Mouse (Mus musculus) frontal cortex, postnatal 36 days (tissue): ENCODE results near the gene Olfr1224-ps1.
"Not testable (repeated sequence)": the region's sequence is repeated elsewhere in the genome, so short reads cannot be mapped to it uniquely, and the experiment has no call there.

ENCODE experiments used
- DNase-seq, 2 experiments: peaks; one replicate each; pipeline ENCODE4 v3.0.0; 2022; ENCODE audit warnings: low spot score in 2 of 2

Gene Olfr1224-ps1

GRCm38 (mm10) chr2:89163991-89164390 is at the start of gene Olfr1224-ps1:
Olfr1224-ps1 (minus strand) TSS chr2:89164091.
- DNase-seq = not testable (repeated sequence)

DNA sequence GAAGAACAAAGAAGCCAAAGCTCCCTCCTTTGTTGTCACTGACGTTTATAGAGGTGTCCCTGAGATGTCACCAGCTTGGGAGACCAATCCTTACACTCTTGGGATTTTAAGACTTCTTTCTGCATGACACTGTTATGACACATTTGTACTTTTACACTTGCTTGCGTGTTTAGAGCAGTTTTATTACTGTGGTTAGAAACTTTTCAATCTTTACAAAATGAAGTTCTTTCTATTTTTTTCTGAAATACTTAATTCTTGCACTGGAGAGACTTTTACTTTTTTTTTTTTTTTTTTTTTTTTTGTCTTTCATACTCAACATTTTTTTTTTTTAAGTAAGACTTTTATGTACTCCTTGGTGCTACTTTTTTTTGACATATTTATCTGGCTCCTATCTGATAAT is 36.1 kb upstream of the Olfr1224-ps1 start, which contains the start of gene Olfr1226:
TSS of gene Olfr1226 (minus strand) at position 101 of the 400 bp plus-strand sequence.
- no peak for DNase-seq

DNA sequence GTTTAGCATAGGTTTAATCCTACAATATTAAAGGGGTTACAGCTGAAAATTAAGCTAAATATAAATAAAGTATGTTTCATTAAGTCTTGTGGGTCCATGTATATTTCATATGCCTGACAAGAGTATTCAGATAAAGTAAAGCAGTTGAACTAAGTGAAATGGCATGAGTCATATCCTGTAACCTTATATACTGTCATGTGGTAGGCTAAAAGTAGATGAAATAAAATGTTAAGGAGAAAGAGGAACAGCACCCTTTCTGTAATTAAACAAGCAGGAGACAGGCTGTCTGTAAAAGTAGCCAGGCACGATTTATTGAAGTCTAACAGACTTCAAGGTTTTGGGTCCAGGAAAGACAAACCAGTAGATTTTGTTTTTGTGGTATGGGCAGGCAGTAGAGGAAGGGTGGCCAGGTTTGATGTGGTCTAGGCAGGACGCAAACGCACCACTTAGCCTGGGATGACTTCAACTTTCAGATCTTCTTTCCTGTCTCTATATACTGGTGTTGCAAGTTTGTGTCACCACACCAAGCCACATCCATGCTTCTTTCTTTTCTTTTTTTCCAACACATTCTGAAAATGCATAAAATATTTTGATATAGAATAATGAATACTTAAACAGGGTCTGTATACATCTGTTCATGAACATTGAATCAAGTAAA is 32.6 kb upstream of the Olfr1224-ps1 start:
- DNase-seq = no peak

GRCm38 (mm10) chr2:89174569-89174968 is 10.7 kb upstream of the Olfr1224-ps1 start, which contains the start of gene Olfr1225:
Olfr1225 (minus strand) TSS chr2:89174669.
- no peak for DNase-seq

GRCm38 (mm10) chr2:89164711-89165110 is 820 bp upstream of the Olfr1224-ps1 start:
- DNase-seq = not testable (repeated sequence)

- DNase-seq = no peak
Measured at GRCm38 (mm10) chr2:89151460-89151859, 12.4 kb downstream of the Olfr1224-ps1 start, which contains the start of gene Olfr1223. Olfr1223 (minus strand) TSS chr2:89151560.

GRCm38 (mm10) chr2:89132954-89133353 is 30.9 kb downstream of the Olfr1224-ps1 start, which contains the start of gene Olfr1222:
Olfr1222 (minus strand) TSS chr2:89133054.
- no peak for DNase-seq

- no peak for DNase-seq
Measured at GRCm38 (mm10) chr2:89117183-89117582, 46.7 kb downstream of the Olfr1224-ps1 start, which contains the start of gene Olfr1221. Olfr1221 (minus strand) TSS chr2:89117283.

DNA sequence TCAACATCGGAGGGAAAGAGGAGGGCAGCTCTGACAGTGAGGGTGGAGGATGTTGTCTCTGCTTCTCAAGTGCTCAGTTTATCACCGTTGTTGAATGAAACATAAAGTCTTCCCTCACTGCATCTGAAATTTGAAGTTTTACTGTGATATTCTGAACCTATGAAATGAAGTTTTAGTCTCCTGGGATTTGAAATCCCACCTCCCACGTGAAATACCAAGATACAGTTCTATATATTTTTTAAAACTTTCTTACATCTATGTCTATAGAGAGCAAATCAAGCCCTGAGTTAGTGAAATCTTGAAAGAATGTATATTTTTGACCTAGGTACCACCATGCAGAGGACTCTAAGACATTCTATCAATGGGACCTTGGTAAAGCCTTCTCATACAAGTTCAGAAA is 57.2 kb downstream of the Olfr1224-ps1 start, which contains the start of gene Olfr1220:
TSS of gene Olfr1220 (minus strand) at position 101 of the 400 bp plus-strand sequence.
- no peak for DNase-seq

GRCm38 (mm10) chr2:89105651-89106050 is 58.2 kb downstream of the Olfr1224-ps1 start:
- DNase-seq = no peak
